ENCODE assay signal across 27 mouse cellular contexts in the genomic region with DNA sequence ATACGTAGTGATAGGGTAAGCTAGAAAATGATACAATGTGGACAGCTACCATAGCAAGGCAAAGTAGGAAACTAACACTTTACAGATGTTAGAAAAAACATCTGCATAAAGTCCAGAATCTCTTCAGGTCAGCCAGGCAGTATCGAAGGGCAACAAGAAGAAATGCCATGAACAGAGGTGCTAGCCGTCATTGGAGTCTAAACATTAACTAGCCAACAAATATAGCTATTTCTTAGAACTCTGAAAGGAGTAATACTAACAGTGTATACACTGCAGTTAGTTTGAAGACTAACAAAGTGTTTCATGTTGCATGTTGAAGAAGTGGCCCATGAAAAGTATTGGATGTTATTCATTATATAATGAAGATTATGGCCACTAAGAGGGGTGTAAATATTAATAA. TPM values are rescaled to one million over a fixed set of nuclear protein-coding genes. Genes with fewer than 3 reads are reported as not detected.
"Had no signal": no experiment of that assay in that cellular context is flagged by ENCODE, and none has a peak within 500 bp of the region (broad histone marks: within the 10 kb centered on the region; RNA-seq: fewer than 3 reads in every experiment).

No protein-coding gene starts in this region.

- H3K4me2 ChIP-seq: heart, embryonic 12.5 days; hindbrain, embryonic 12.5 days; hindbrain, embryonic 14.5 days; kidney, embryonic 15.5 days; limb, embryonic 13.5 days; limb, embryonic 15.5 days had no signal

- H3K27me3 ChIP-seq: heart, embryonic 12.5 days; hindbrain, embryonic 12.5 days; kidney, embryonic 15.5 days; limb, embryonic 13.5 days; limb, embryonic 15.5 days had no signal

- H3K9ac ChIP-seq: heart, embryonic 12.5 days; hindbrain, embryonic 12.5 days; hindbrain, embryonic 14.5 days; kidney, embryonic 15.5 days; limb, embryonic 13.5 days; limb, embryonic 15.5 days had no signal

- H3K27ac ChIP-seq: gastrocnemius, adult 2 months; heart, embryonic 10.5 days; hindbrain, embryonic 10.5 days; hindbrain, embryonic 12.5 days; hindbrain, embryonic 14.5 days; kidney, embryonic 15.5 days; kidney, postnatal 0 days; limb, embryonic 13.5 days; limb, embryonic 15.5 days had no signal

- DNase-seq: gastrocnemius, adult 2 months; gastrocnemius, postnatal 10 days; gastrocnemius, postnatal 25 days; heart, adult 18-20 months; heart, postnatal 10 days; heart, postnatal 4 days; kidney, adult 11 months; kidney, adult 2 months; kidney, adult 9 months; kidney, postnatal 14 days; kidney, postnatal 36 days; layer of hippocampus, adult 9-11 months; layer of hippocampus, postnatal 36 days; left cerebral cortex, postnatal 4 days had no signal

- H3K36me3 ChIP-seq: heart, embryonic 10.5 days; heart, embryonic 12.5 days; hindbrain, embryonic 10.5 days; hindbrain, embryonic 12.5 days; kidney, embryonic 15.5 days; limb, embryonic 13.5 days; limb, embryonic 15.5 days had no signal

- H3K4me3 ChIP-seq: gastrocnemius, adult 2 months; heart, embryonic 10.5 days; heart, embryonic 12.5 days; hindbrain, embryonic 10.5 days; hindbrain, embryonic 12.5 days; kidney, embryonic 15.5 days; limb, embryonic 13.5 days; limb, embryonic 15.5 days had no signal

- H3K9me3 ChIP-seq: heart, embryonic 10.5 days; heart, embryonic 12.5 days; hindbrain, embryonic 10.5 days; hindbrain, embryonic 12.5 days; kidney, embryonic 15.5 days; limb, embryonic 13.5 days; limb, embryonic 15.5 days had no signal

- ATAC-seq: hindbrain, embryonic 16.5 days; inflammation-experienced regulatory T-cells, adult 6 months; intestine, embryonic 16.5 days had no signal

- H3K4me1 ChIP-seq: heart, embryonic 10.5 days; heart, embryonic 12.5 days; hindbrain, embryonic 10.5 days; hindbrain, embryonic 12.5 days; kidney, embryonic 15.5 days; limb, embryonic 13.5 days; limb, embryonic 15.5 days had no signal

RNA-seq across cellular contexts. Expression of a gene that starts 23.6 kb away (rescaled TPM):
- polyA plus RNA-seq: heart, embryonic 10.5 days; hindbrain, embryonic 10.5 days; inflammation-experienced regulatory T-cells, adult 6 months; limb, embryonic 11.5 days had no signal
